Mouse (Mus musculus) ovary, postnatal 10 days (tissue): Measurements from ENCODE around the gene Gm10300.

Experiments
- DNase-seq: peaks from one replicate; pipeline ENCODE4 v3.0.0; 2022; ENCODE audit warnings: low spot score

The Gm10300 gene

GRCm38 (mm10) chr4:132078296-132078714 is 3.8 kb downstream of the Gm10300 start:
- no peak for DNase-seq

- peak; percentile 41 for DNase-seq
Measured at GRCm38 (mm10) chr4:132079555-132080275, 5.2 kb downstream of the Gm10300 start.

- DNase-seq, result no peak
Measured at GRCm38 (mm10) chr4:132080492-132080983, 6.0 kb downstream of the Gm10300 start.

GRCm38 (mm10) chr4:132085114-132085513 is 10.6 kb downstream of the Gm10300 start:
- DNase-seq, result no peak

GRCm38 (mm10) chr4:132088921-132089320 is 14.4 kb downstream of the Gm10300 start:
- no peak for DNase-seq

- no peak for DNase-seq
Measured at GRCm38 (mm10) chr4:132093136-132093535, 18.6 kb downstream of the Gm10300 start.

- no peak for DNase-seq
Measured at GRCm38 (mm10) chr4:132093928-132094327, 19.4 kb downstream of the Gm10300 start.

- no peak for DNase-seq
Measured at GRCm38 (mm10) chr4:132095043-132095442, 20.5 kb downstream of the Gm10300 start.

GRCm38 (mm10) chr4:132099548-132099947 is 25.1 kb downstream of the Gm10300 start:
- no peak for DNase-seq

GRCm38 (mm10) chr4:132101152-132101551 is 26.7 kb downstream of the Gm10300 start:
- DNase-seq, result no peak

GRCm38 (mm10) chr4:132108221-132108620 is 33.7 kb downstream of the Gm10300 start:
- no peak for DNase-seq

- DNase-seq, result no peak
Measured at GRCm38 (mm10) chr4:132111227-132111626, 36.7 kb downstream of the Gm10300 start.

GRCm38 (mm10) chr4:132113411-132114095 is 39.1 kb downstream of the Gm10300 start:
- DNase-seq, result no peak

- DNase-seq, result no peak
Measured at GRCm38 (mm10) chr4:132116315-132116714, 41.8 kb downstream of the Gm10300 start.

GRCm38 (mm10) chr4:132119566-132119965 is 45.1 kb downstream of the Gm10300 start:
- DNase-seq, result no peak

GRCm38 (mm10) chr4:132121674-132122073 is 47.2 kb downstream of the Gm10300 start:
- DNase-seq, result no peak

GRCm38 (mm10) chr4:132123166-132123565 is 48.7 kb downstream of the Gm10300 start:
- no peak for DNase-seq
